In genomic region chrX:11479696-11480339, GRCm38 (mm10) we compare ENCODE assay signal across 13 mouse cellular contexts.
DNase-seq lines count a peak whose midpoint lies in the region; ATAC-seq and TF ChIP-seq lines count a peak whose summit lies in the region.
"Had no signal": no experiment of that assay in that cellular context is flagged by ENCODE, and none has a peak within 500 bp of the region (broad histone marks: within the 10 kb centered on the region; RNA-seq: fewer than 3 reads in every experiment).

No protein-coding gene starts in this region.

- WGBS in hindbrain, embryonic 12.5 days, result 45% methylated on average over 16 of the region's 16 CpGs
- 50% methylated on average over 16 of the region's 16 CpGs for WGBS in hindbrain, embryonic 11.5 days
- 30% methylated on average over 16 of the region's 16 CpGs for WGBS in limb, embryonic 12.5 days

- peak; percentile 40; the same call in 1 of the 2 replicates for ATAC-seq in hindbrain, embryonic 12.5 days (ENCODE audit: low FRiP score)
- ATAC-seq in hindbrain, embryonic 11.5 days (ENCODE audit: low FRiP score), result no peak
- ATAC-seq in limb, embryonic 12.5 days (ENCODE audit: insufficient number of reproducible peaks, insufficient read depth, low FRiP score, low TSS enrichment, low read depth), result no peak
- ATAC-seq in granulocyte monocyte progenitor cell, adult 5-6 weeks (replicated peaks; ENCODE audit: poor library complexity, severe bottlenecking), result no peak
- ATAC-seq: CD4-positive, CD25-positive, alpha-beta regulatory T cell, adult 4 months; liver, postnatal 0 days had no signal

- H3K4me1 ChIP-seq in hindbrain, embryonic 12.5 days, result peaks cover 6% of the 10 kb centered on the region; the same call in 1 of the 2 replicates
- no peaks in the 10 kb centered on the region for H3K4me1 ChIP-seq in hindbrain, embryonic 11.5 days (replicated peaks; ENCODE audit: control insufficient read depth, insufficient read depth, low read length)
- H3K4me1 ChIP-seq in limb, embryonic 12.5 days (replicated peaks), result peaks cover 5% of the 10 kb centered on the region; the same call in 1 of the 2 replicates

- no peaks in the 10 kb centered on the region for H3K36me3 ChIP-seq in hindbrain, embryonic 12.5 days
- no peaks in the 10 kb centered on the region for H3K36me3 ChIP-seq in hindbrain, embryonic 11.5 days (ENCODE audit: control insufficient read depth, insufficient read depth, low read length)
- H3K36me3 ChIP-seq in limb, embryonic 12.5 days, result no peaks in the 10 kb centered on the region
- H3K36me3 ChIP-seq: limb, embryonic 15.5 days had no signal

- no peaks in the 10 kb centered on the region for H3K9me3 ChIP-seq in hindbrain, embryonic 12.5 days (replicated peaks)
- no peaks in the 10 kb centered on the region for H3K9me3 ChIP-seq in hindbrain, embryonic 11.5 days (ENCODE audit: control insufficient read depth, low read length)
- no peaks in the 10 kb centered on the region for H3K9me3 ChIP-seq in limb, embryonic 12.5 days
- H3K9me3 ChIP-seq: limb, embryonic 15.5 days had no signal

- H3K9ac ChIP-seq in hindbrain, embryonic 12.5 days, result no peak overlapping the region
- H3K9ac ChIP-seq in hindbrain, embryonic 11.5 days (ENCODE audit: low read depth, low read length), result no peak overlapping the region
- no peak overlapping the region for H3K9ac ChIP-seq in limb, embryonic 12.5 days (replicated peaks)
- H3K9ac ChIP-seq: limb, embryonic 15.5 days; liver, postnatal 0 days had no signal

- H3K4me3 ChIP-seq in hindbrain, embryonic 12.5 days, result no peak overlapping the region
- H3K4me3 ChIP-seq in hindbrain, embryonic 11.5 days (ENCODE audit: low read depth, low read length), result no peak overlapping the region
- no peak overlapping the region for H3K4me3 ChIP-seq in limb, embryonic 12.5 days (replicated peaks)
- H3K4me3 ChIP-seq: limb, embryonic 15.5 days; myocyte had no signal

- no peak for TF ChIP-seq CTCF in brain, embryonic 14.5 days (IDR thresholded peaks at IDR 0.05; ENCODE audit: borderline replicate concordance, extremely low read depth, insufficient read depth, insufficient read length)

- no peak overlapping the region for H3K4me2 ChIP-seq in hindbrain, embryonic 12.5 days (replicated peaks)
- no peak overlapping the region for H3K4me2 ChIP-seq in hindbrain, embryonic 11.5 days (replicated peaks; ENCODE audit: low read depth, low read length)
- 0 out of 2 replicates have a peak overlapping the region, but pooled peaks have one; percentile 23 for H3K4me2 ChIP-seq in limb, embryonic 12.5 days
- H3K4me2 ChIP-seq: limb, embryonic 15.5 days had no signal

- H3K27ac ChIP-seq in hindbrain, embryonic 12.5 days, result no peak overlapping the region
- H3K27ac ChIP-seq in hindbrain, embryonic 11.5 days (ENCODE audit: low read depth, low read length), result no peak overlapping the region
- H3K27ac ChIP-seq in limb, embryonic 12.5 days, result no peak overlapping the region
- H3K27ac ChIP-seq: limb, embryonic 15.5 days had no signal

- TF ChIP-seq POLR2A in brain, embryonic 14.5 days (IDR thresholded peaks at IDR 0.05; ENCODE audit: borderline replicate concordance, extremely low read depth, insufficient read depth, insufficient read length, poor library complexity, severe bottlenecking), result no peak

- DNase-seq in hindbrain, embryonic 11.5 days (ENCODE audit: low spot score), result no peak
- DNase-seq in Muller cell, postnatal 12 days (ENCODE audit: inconsistent ontology term), result peak; percentile 73
- peak; percentile 87 for DNase-seq in brain, embryonic 14.5 days (ENCODE audit: low read depth)
- DNase-seq in c-Kit-positive CD71-positive TER-119-positive erythroid progenitor cells, embryonic 14.5 days (ENCODE audit: low spot score), result no peak
- DNase-seq in adrenal gland, adult (ENCODE audit: inconsistent age in 2 of 2, low spot score in 1 of 2), result no peak
- DNase-seq: cerebellum, adult 11-12 months; liver, postnatal 0 days had no signal

- peaks cover 10% of the 10 kb centered on the region for H3K27me3 ChIP-seq in hindbrain, embryonic 12.5 days
- H3K27me3 ChIP-seq in hindbrain, embryonic 11.5 days (ENCODE audit: control insufficient read depth, insufficient read depth, low read length), result peaks cover 4% of the 10 kb centered on the region; the same call in 1 of the 2 replicates
- H3K27me3 ChIP-seq in limb, embryonic 12.5 days, result peaks cover 32% of the 10 kb centered on the region

Comparison
In these comparisons a context has a peak if more than half of its experiments do, and no peak if none do; other contexts are left out.
1. DNase-seq: peak in Muller cell, postnatal 12 days (single experiment) and brain, embryonic 14.5 days (single experiment); none in hindbrain, embryonic 11.5 days (single experiment), c-Kit-positive CD71-positive TER-119-positive erythroid progenitor cells, embryonic 14.5 days (single experiment) and adrenal gland, adult (0 of 2).